Mouse (Mus musculus) MEL (cell line): ENCODE data around the gene Six4. TPM values are rescaled to one million over a fixed set of nuclear protein-coding genes. Genes with fewer than 3 reads are reported as not detected.
"Not testable (repeated sequence)": the region's sequence is repeated elsewhere in the genome, so short reads cannot be mapped to it uniquely, and the experiment has no call there.

Source experiments
- DNase-seq: peaks from one replicate; pipeline ENCODE4 v3.0.0; 2011; ENCODE audit warnings: low read depth, low spot score
- H3K27ac ChIP-seq: 2 replicates; pipeline ENCODE4 v1.5.1; 2012; ENCODE audit warnings: low read depth, mild to moderate bottlenecking, control low read depth, low read length, moderate library complexity; ENCODE audit not compliant: control insufficient read depth
- H3K27me3 ChIP-seq, 2 experiments: fragments of 150-350 bp in 1 of 2; sonication (generic) in 1 of 2; 2 replicates each; pipeline ENCODE4 v1.6.1; 2012; ENCODE audit warnings: low read length in 2 of 2, mild to moderate bottlenecking in 2 of 2, improper control_type of control experiment in 1 of 2, moderate library complexity in 1 of 2; ENCODE audit not compliant: insufficient read depth in 2 of 2, control insufficient read depth in 1 of 2
- H3K36me3 ChIP-seq, 2 experiments: 2 replicates each; pipeline ENCODE4 v1.6.1; 2012 to 2014; ENCODE audit warnings: low read length in 2 of 2, improper control_type of control experiment in 1 of 2, inconsistent platforms in 1 of 2, mild to moderate bottlenecking in 1 of 2; ENCODE audit not compliant: insufficient read depth in 2 of 2, control insufficient read depth in 1 of 2
- H3K4me1 ChIP-seq, 2 experiments: fragments of 150-350 bp in 1 of 2; sonication (generic) in 1 of 2; 2 replicates each; pipeline ENCODE4 v1.6.1; 2012; ENCODE audit warnings: low read length in 2 of 2, improper control_type of control experiment in 1 of 2, mild to moderate bottlenecking in 1 of 2; ENCODE audit not compliant: insufficient read depth in 2 of 2, control insufficient read depth in 1 of 2
- H3K4me3 ChIP-seq, 2 experiments: fragments of 150-350 bp in 1 of 2; sonication (generic) in 1 of 2; 2 replicates each; pipeline ENCODE4 v1.5.1; 2012; ENCODE audit warnings: low read depth in 2 of 2, low read length in 2 of 2, mild to moderate bottlenecking in 2 of 2, moderate library complexity in 2 of 2, control low read depth in 1 of 2, improper control_type of control experiment in 1 of 2; ENCODE audit not compliant: control insufficient read depth in 1 of 2, insufficient read depth in 1 of 2
- H3K79me2 ChIP-seq: 2 replicates; pipeline ENCODE4 v1.6.1; 2012; ENCODE audit warnings: mild to moderate bottlenecking, low read length, moderate library complexity; ENCODE audit not compliant: control insufficient read depth, poor library complexity, insufficient read depth
- H3K9ac ChIP-seq: 2 replicates; pipeline ENCODE4 v1.6.1; 2012; ENCODE audit warnings: low read depth, mild to moderate bottlenecking, control low read depth, low read length, moderate library complexity; ENCODE audit not compliant: control insufficient read depth, poor library complexity, severe bottlenecking
- H3K9me3 ChIP-seq: fragments of 150-350 bp; sonication (generic); replicated peaks from 2 replicates; pipeline ENCODE4 v1.6.1; 2012; ENCODE audit warnings: mild to moderate bottlenecking, low read length, improper control_type of control experiment, moderate library complexity; ENCODE audit not compliant: insufficient read depth
- BHLHE40 ChIP-seq: IDR thresholded peaks from 2 replicates; pipeline ENCODE4 v1.6.1; 2012; ENCODE audit warnings: low read depth, mild to moderate bottlenecking, inconsistent platforms, low read length, improper control_type of control experiment, borderline replicate concordance
- CHD2 ChIP-seq: IDR thresholded peaks from 2 replicates; pipeline ENCODE4 v1.6.1; 2011; ENCODE audit warnings: low read length, improper control_type of control experiment
- GABPA ChIP-seq: IDR thresholded peaks from 2 replicates; pipeline ENCODE4 v1.6.1; 2012; ENCODE audit warnings: low read depth, mild to moderate bottlenecking, inconsistent platforms, low read length, improper control_type of control experiment, moderate library complexity
- GATA1 ChIP-seq: IDR thresholded peaks from 2 replicates; pipeline ENCODE4 v1.6.1; 2011; ENCODE audit warnings: low read depth, low read length, improper control_type of control experiment
- HCFC1 ChIP-seq: IDR thresholded peaks from 2 replicates; pipeline ENCODE4 v1.6.1; 2012; ENCODE audit warnings: low read depth, mild to moderate bottlenecking, inconsistent platforms, low read length, improper control_type of control experiment, moderate library complexity
- MEF2A ChIP-seq: IDR thresholded peaks from 2 replicates; pipeline ENCODE4 v1.6.1; 2014; ENCODE audit warnings: low read depth, mild to moderate bottlenecking, inconsistent platforms, low read length, improper control_type of control experiment; ENCODE audit not compliant: poor library complexity, insufficient replicate concordance, severe bottlenecking; ENCODE audit errors: extremely low read depth
- NELFE ChIP-seq: IDR thresholded peaks from 2 replicates; pipeline ENCODE4 v1.6.1; 2011; ENCODE audit warnings: low read depth, low read length, improper control_type of control experiment
- NRF1 ChIP-seq: IDR thresholded peaks from 2 replicates; pipeline ENCODE4 v1.6.1; 2014; ENCODE audit warnings: low read depth, mild to moderate bottlenecking, inconsistent platforms, low read length, improper control_type of control experiment, moderate library complexity; ENCODE audit not compliant: poor library complexity, insufficient read depth, severe bottlenecking
- POLR2AphosphoS2 ChIP-seq: IDR thresholded peaks from 2 replicates; pipeline ENCODE4 v1.6.1; 2011; ENCODE audit warnings: low read length, improper control_type of control experiment
- RCOR1 ChIP-seq: IDR thresholded peaks from 2 replicates; pipeline ENCODE4 v1.6.1; 2012; ENCODE audit warnings: low read depth, mild to moderate bottlenecking, inconsistent platforms, low read length, improper control_type of control experiment
- USF1 ChIP-seq: IDR thresholded peaks from 2 replicates; pipeline ENCODE4 v1.6.1; 2014; ENCODE audit warnings: low read depth, mild to moderate bottlenecking, inconsistent platforms, low read length, improper control_type of control experiment, moderate library complexity
- ZC3H11A ChIP-seq: IDR thresholded peaks from 2 replicates; pipeline ENCODE4 v1.6.1; 2012; ENCODE audit warnings: low read depth, mild to moderate bottlenecking, inconsistent platforms, low read length, improper control_type of control experiment
- ZMIZ1 ChIP-seq: IDR thresholded peaks from 2 replicates; pipeline ENCODE4 v1.6.1; 2012; ENCODE audit warnings: low read depth, mild to moderate bottlenecking, inconsistent platforms, low read length, improper control_type of control experiment, moderate library complexity
- polyA plus RNA-seq, 2 experiments: library from polyadenylated mRNA; stranded (reverse) in 1 of 2; unstranded in 1 of 2; fragments of >175 nt in 1 of 2; fragments of >200 nt in 1 of 2; gene quantifications; 2 replicates each; pipeline versions ENCODE4 v1.2.1 to v1.2.4; 2012; ENCODE audit warnings: low replicate concordance in 2 of 2, low read depth in 1 of 2; ENCODE audit not compliant: insufficient read length in 2 of 2, insufficient read depth in 1 of 2, missing spikeins in 1 of 2
- total RNA-seq: library from RNA; depleted of rRNA; stranded (reverse); fragments of 300-350 nt; gene quantifications from 2 replicates; pipeline ENCODE4 v1.2.3, GENCODE M21; 2012

The Six4 gene
- total and polyA plus RNA-seq, 3 experiments: not detected

DNA sequence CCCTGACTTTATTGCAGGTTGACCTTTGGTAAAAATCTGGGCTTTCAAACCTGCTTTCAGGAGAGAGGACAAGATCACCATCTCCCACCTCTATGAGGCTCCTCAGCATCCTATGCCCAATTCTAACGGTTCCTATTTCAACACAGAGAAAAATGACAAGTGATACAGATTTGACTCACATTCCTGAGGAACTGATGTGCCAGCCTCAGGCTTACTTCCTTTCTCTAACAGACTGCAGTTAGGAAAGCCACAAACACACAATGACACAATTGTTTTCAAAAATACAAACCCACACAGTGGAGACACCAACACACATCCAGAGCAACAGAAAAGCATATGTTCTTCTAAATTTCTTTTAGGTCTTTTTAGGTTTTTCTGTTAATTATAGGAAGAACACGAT, 5.4 kb downstream of the Six4 start:
- no peak overlapping the region for H3K9ac ChIP-seq
- H3K4me3 ChIP-seq: no peak overlapping the region
- no peaks in the 10 kb centered on the region; a peak in 1 of 4 replicates for H3K27me3 ChIP-seq
- no peak overlapping the region for H3K27ac ChIP-seq
- no peaks in the 10 kb centered on the region for H3K36me3 ChIP-seq
- no peaks in the 10 kb centered on the region for H3K4me1 ChIP-seq
- no peaks in the 10 kb centered on the region for H3K9me3 ChIP-seq
- DNase-seq: no peak
- TF ChIP-seq HCFC1 (no peak), ZC3H11A (no peak), POLR2AphosphoS2 (no peak), ZMIZ1 (no peak), GABPA (no peak), NRF1 (no peak), CHD2 (no peak), RCOR1 (no peak), NELFE (no peak)
- H3K79me2 ChIP-seq: no peaks in the 10 kb centered on the region

DNA sequence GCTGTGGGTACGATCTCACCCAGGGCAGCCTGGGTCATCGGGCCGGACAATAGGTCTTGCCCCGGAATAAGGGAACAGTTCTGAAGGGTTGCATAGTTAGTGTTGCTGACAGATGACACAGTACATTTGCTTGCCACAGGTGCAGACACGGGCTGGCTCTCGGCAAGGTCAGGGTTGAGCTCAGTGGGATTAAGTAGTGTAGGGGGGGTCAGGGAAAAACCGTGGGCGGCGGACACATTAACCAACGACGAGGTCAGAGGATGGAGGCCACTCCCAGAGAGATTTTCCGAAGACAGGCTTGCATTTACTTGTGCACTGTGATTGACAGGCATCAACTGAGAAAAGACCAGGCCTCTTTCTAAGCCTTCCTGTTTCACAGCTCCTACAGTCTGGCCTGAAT, 9.5 kb downstream of the Six4 start:
- Histone ChIP-seq H3K36me3 (no peaks in the 10 kb centered on the region), H3K27me3 (no peaks in the 10 kb centered on the region; a peak in 2 of 4 replicates), H3K9me3 (no peaks in the 10 kb centered on the region), H3K27ac (no peak overlapping the region), H3K79me2 (no peaks in the 10 kb centered on the region), H3K4me3 (no peak overlapping the region), H3K9ac (no peak overlapping the region), H3K4me1 (no peaks in the 10 kb centered on the region)
- no peak for DNase-seq
- TF ChIP-seq MEF2A (no peak), GATA1 (no peak)

DNA sequence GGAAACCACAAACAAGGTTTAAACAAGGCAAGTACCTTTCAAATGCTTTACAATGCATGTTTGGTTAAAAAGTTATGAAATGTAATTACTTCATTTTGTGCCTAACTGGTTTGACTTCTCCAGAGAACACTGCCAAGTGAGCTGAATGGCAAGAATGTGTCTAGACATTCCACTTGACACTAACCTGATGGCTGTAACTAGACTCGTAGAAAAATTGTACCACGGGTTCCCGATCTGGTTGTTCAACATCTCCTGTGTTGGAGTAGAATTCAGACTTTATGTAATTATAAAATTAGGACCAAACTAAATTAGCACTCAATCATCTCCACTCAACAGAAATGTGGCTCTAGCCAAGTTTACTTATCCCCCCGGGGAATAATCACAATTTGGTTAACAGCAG, 14.7 kb downstream of the Six4 start:
- no peak for DNase-seq
- H3K27me3 ChIP-seq: no peaks in the 10 kb centered on the region; a peak in 1 of 4 replicates
- H3K79me2 ChIP-seq: no peaks in the 10 kb centered on the region
- H3K9ac ChIP-seq: no peak overlapping the region
- no peaks in the 10 kb centered on the region for H3K36me3 ChIP-seq
- TF ChIP-seq USF1: no peak
- TF ChIP-seq MEF2A: no peak
- no peak for TF ChIP-seq BHLHE40
- H3K9me3 ChIP-seq: no peaks in the 10 kb centered on the region
- H3K4me3 ChIP-seq: no peak overlapping the region
- no peak overlapping the region for H3K27ac ChIP-seq
- no peaks in the 10 kb centered on the region for H3K4me1 ChIP-seq

DNA sequence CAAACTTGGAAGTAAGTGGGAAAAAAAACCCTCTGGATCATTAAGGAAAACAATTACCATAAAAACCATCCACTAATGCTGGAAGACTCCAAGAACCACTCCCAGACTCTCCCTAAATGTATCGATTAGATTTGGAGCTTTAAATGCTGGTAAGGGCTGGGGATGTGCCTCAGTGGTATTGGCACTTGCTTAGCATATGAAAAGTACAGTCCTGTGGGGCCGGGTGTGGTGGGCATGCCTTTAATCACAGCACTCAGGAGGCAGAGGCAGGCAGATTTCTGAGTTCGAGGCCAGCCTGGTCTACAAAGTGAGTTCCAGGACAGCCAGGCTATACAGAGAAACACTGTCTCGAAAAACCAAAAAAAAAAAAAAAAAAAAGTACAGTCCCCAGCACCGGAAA, 17.1 kb downstream of the Six4 start:
- not testable (repeated sequence) for H3K27ac ChIP-seq, DNase-seq

More for the DNA sequence above, 17.1 kb downstream of the Six4 start:
- H3K36me3 ChIP-seq, H3K9me3 ChIP-seq, H3K4me1 ChIP-seq, H3K9ac ChIP-seq, H3K79me2 ChIP-seq, H3K27me3 ChIP-seq, H3K4me3 ChIP-seq: not testable (repeated sequence)
